Mouse (Mus musculus) brain, embryonic 14.5 days (tissue): ENCODE data around the gene Prkd1.

Experiments used
- CTCF ChIP-seq: fragments of 200-500 bp; IDR thresholded peaks from 2 replicates; pipeline ENCODE4 v1.5.1; 2012; ENCODE audit warnings: inconsistent platforms, mild to moderate bottlenecking, moderate library complexity, borderline replicate concordance; ENCODE audit not compliant: insufficient read depth, insufficient read length; ENCODE audit errors: extremely low read depth
- POLR2A ChIP-seq: fragments of 200-500 bp; IDR thresholded peaks from 2 replicates; pipeline ENCODE4 v1.6.1; 2012; ENCODE audit warnings: mild to moderate bottlenecking, inconsistent platforms, borderline replicate concordance; ENCODE audit not compliant: poor library complexity, insufficient read depth, insufficient read length, severe bottlenecking; ENCODE audit errors: extremely low read depth

- no peak for TF ChIP-seq CTCF
- TF ChIP-seq POLR2A = no peak
Observed at GRCm38 (mm10) chr12:50597467-50597866, 51.4 kb downstream of the Prkd1 start.
